Mouse (Mus musculus): ENCODE data around the gene Gm17577. TPM values are rescaled to one million over a fixed set of nuclear protein-coding genes. Genes with fewer than 3 reads are reported as not detected.
"Not testable (repeated sequence)": the region's sequence is repeated elsewhere in the genome, so short reads cannot be mapped to it uniquely, and the experiment has no call there.

Gene Gm17577
- total RNA-seq (2021): not detected

DNA sequence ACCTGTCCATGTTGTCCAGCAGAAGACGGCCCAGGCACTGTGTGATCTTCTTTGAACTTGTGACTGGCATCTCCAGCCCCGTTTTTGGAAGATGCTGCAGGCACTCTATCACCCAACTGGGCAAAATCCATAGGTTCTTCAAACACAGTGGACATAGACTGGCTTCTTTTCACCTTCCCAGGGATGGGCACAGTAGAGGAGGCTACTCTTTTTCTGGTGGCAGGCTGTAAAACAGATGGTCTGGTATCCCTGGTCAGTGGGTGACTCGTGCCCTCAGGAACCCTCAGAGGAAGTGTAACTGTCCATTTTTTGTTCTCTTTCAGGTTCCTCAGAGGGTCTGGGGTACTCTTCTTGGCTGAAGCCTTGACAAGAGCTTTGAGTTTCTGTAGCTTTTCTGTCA is at the start of gene Gm17577:
Gene Gm17577 (minus strand): TSS at position 101 of the 400 bp plus-strand sequence.
- not testable (repeated sequence) for DNase-seq

DNA sequence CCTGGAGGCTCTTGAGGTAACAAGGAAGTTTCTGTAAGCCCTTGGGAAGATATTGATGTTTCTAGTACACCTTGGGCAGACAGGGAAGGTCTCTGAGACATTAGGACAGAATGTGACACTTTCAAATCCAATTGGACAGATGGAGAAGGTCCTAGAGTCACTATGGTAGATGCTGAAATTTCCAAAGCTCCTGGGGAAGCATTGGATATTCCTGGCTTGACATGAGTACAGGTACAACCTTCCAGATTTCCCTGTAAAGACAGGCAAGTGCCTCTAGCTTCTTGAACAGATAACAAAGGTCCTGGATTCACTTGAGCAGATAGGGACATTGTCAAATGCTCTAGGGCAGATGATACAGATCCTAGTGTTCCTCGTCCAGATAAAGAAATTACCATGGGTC is 24.3 kb downstream of the Gm17577 start, which contains the start of gene Srsx:
Gene Srsx (minus strand): TSS at position 101 of the 400 bp plus-strand sequence.
- DNase-seq: not testable (repeated sequence)

Other genes starting within 250 kb of the Gm17577 start
- not detected for gene Gm17521, start 217.2 kb downstream of the Gm17577 start, total RNA-seq (2021)
- gene Cldn34c1, start 143.4 kb downstream of the Gm17577 start, total RNA-seq (2021): 10 to 100 TPM in 1 of 2 experiments, 1 to 10 TPM in 1; 6.7 to 11.4 TPM
- not detected for gene Srsx, start 24.4 kb downstream of the Gm17577 start, total RNA-seq (2021)

Measured in heart, postnatal 4 days (tissue).